Mouse (Mus musculus) mesoderm, embryonic 11.5 days (tissue): ENCODE results near the gene Camk2n1.

Source experiments
- DNase-seq: peaks from one replicate; pipeline ENCODE4 v3.0.0-alpha.2; 2012; ENCODE audit warnings: low read depth, low spot score

Camk2n1 gene

DNA sequence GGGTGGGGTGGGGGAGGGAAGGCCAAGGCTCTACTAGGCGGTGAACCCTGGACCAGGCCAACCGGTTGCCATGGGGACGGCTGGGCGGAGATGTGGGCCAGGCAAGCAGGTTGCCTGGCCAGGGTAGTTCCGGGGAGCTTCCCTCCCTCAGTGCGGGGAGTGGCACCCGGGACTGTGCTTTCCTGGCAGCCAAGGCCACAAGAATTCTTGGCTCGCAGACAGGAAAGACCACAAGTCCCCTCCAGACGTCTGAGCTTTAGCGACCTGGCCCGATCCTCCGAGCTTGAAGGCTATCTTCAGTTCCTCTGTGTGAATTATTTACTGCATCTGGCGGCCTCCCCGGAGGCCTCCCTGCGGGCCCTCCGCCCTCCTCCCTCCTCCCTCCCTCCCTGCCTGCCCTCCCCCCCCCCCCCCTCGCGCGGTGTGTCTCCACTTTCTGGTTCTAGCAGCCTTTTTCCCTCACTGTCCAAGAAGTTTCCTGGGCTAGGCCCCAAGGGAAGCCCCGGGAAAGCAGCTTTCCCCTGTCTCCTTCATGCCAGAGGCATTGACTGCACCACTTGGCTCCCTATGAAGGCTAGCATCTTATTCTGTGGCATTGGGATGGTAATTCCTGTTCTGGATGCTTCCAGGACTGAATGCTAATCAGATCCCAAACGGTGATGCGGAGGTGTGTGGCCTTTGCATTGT is 10.7 kb downstream of the Camk2n1 start:
- peak; percentile 84 for DNase-seq

- DNase-seq, result no peak
Measured at GRCm38 (mm10) chr4:138465446-138465845, 11.3 kb downstream of the Camk2n1 start.

DNA sequence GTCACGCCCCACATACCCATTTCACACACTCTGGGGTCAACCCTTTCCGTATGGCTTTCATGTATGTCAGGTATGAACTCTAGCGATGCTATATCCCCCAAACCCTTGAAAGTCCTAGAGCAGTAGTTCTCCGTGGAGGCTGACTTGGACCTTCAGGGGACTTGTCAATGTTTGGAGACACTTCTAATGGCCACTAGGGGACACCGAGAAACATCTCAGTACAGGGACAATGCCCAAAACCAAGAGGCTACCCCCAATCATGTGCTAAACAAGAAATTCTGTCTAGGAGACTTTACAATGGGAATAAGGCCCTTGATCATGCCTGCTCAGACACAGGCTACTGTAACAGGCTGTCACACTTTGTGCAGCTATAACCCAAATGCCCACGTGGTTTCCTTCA is 12.6 kb downstream of the Camk2n1 start:
- DNase-seq, result no peak

DNA sequence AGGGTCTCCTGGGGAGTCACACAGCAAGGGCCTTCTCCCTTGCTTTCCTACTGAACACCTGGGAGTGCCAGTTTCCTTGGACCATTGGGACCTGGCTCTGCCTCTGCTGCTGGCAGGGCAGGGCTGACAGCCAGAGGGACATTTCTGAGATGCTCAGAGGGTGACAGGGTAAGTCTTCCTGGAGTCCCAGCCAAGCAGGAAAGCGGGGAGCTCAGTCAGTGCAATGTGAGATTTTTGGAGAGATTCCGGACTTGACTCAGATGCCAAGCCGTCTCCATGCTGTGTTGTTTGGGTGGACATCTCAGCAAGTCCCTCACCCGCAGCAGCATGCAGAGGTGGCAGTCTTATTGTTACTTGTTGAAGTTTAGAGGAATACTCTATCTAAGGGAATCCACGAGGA is 13.3 kb downstream of the Camk2n1 start:
- DNase-seq, result no peak

GRCm38 (mm10) chr4:138469080-138469479 is 15.0 kb downstream of the Camk2n1 start:
- DNase-seq, result no peak

- no peak for DNase-seq
Measured at GRCm38 (mm10) chr4:138471241-138471640, 17.1 kb downstream of the Camk2n1 start.

DNA sequence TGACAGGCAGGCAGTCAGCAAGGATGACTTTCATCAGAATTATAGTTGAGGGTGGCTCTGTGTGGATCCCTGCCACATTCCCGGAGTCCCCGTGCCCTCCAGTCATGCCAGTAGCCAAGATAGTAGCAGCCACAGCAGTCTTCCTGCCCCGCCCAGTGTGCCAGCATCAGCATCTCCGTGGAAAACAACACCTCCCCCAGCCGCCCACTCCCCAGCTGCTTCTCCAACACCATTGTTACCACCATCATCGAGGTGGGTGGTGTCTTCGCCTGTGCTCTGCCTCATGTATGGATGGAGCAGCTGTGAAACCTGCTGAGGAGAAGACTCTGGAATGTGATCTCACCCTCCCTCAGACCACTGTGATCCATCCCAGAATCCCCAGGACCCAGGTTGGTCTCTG is 25.5 kb downstream of the Camk2n1 start:
- no peak for DNase-seq

DNA sequence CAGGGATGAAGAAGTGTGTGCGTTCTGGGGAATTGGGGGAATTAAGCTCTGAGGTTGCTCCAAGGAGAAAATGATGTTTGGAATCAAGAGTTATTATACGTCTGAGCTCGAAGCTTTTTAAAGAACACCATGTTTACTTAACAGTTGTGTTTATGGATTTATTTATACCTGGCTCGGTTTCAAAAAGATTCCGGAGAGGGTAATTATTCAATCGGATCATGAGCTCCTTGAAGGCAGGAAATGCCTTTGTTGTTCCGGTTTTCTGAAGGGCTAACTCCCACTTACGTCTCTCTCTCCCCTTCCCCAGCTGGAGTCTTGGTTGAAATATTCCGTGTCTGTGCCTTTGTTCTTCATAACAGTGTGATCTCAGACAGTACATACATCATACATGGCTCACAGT is 26.8 kb downstream of the Camk2n1 start:
- DNase-seq, result no peak

- no peak for DNase-seq
Measured at GRCm38 (mm10) chr4:138482721-138483120, 28.6 kb downstream of the Camk2n1 start.

GRCm38 (mm10) chr4:138488241-138488640 is 34.1 kb downstream of the Camk2n1 start:
- no peak for DNase-seq

- DNase-seq, result no peak
Measured at GRCm38 (mm10) chr4:138491088-138491487, 37.0 kb downstream of the Camk2n1 start.

DNA sequence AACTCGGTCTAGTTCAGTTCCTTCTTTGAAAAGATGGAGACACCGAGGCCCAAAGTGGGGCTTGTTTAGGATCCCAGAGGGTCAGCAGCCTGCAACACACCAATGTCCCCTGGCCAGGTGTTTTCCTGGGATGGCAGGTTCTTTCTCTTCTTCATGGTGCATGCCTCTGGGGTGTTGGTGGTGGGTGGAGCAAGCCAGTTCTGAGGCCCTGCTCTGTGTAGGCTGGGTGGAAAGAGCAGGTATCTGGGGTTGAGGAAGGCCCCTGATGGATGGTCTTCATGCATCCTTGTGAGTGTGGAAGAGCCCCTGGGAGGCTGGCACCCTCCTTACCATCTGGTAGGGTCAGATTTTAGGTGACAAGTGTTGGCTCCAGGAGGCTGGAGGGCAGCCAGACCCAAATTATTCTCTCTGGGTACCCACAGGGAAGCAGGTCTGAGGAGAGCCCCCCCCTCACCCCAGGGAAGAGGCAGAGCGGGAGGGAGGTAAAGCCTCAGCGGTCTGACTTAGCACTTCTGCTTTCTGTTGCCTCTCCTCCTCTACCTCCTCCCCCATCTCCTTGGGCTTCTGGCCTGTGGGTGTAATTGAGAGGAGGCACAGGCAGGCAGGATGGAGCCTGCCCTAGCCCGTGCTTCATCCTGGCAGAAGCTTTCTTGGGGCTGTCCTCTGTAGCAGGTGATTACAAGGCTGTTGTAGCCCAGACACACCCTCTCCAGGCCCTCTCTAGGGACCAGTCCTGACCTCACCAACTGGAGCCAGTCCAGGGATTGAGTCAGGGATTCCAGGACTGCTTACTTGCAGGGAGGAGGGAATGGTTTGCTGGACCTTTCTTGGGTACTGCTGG is 39.3 kb downstream of the Camk2n1 start:
- no peak for DNase-seq

DNA sequence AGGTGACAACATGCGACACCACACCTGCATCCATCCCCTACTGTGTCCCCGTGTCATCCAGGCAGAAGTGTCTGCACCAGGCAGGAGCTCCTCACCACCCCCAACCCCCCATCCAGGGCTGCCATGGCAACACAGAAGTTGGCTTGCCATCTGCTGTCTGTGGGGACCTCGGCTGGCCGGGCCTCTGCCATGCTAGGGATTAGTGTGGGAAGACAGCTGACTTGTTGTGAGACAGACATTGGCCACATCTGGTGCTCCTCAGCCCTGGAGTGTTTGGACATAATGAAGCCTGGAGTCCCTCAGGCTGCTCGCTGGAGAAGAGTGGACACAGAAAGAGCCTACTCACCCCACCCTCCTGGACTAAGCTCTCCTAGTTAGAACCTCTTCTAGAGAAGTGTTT is 40.8 kb downstream of the Camk2n1 start:
- DNase-seq, result peak; percentile 70

GRCm38 (mm10) chr4:138495775-138496174 is 41.7 kb downstream of the Camk2n1 start:
- DNase-seq, result no peak

DNA sequence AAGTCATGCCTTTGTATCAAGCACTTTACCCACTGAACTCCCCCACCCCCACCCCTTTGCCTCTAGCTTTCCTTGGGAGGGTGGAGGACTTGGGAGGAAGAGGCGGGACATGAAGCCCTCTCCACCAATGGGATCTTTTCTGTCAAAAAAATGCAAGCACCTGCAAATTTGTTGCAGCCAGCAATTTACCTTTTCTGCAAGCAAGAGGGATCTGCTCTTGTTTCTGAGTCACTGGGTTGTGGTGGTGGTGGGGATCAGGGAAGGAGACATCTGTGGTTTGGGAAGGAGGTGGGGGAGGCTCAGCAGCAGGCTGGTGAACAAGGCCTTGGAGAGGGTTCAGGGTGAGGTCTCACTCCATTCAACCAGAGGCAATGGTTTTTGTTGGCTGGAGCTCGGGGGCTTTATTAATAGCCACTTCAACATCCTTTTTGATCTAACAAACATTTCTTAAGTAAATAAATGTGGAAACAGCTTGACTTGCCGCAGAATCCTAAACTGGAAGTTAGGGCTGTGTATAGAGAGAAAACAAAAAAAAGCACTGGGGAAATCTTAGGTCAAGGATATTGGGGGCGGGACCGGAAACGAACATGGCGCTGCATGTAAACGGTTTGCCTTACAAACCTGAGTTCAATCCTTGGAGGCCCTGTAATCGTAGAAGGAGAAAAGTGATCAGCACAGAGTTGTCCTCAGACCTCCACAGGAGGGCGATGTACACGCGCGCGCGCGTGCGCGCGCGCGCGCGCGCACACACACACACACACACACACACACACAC is 42.8 kb downstream of the Camk2n1 start:
- no peak for DNase-seq

GRCm38 (mm10) chr4:138499856-138500645 is 45.9 kb downstream of the Camk2n1 start:
- no peak for DNase-seq

GRCm38 (mm10) chr4:138501048-138501447 is 46.9 kb downstream of the Camk2n1 start:
- DNase-seq, result no peak

DNA sequence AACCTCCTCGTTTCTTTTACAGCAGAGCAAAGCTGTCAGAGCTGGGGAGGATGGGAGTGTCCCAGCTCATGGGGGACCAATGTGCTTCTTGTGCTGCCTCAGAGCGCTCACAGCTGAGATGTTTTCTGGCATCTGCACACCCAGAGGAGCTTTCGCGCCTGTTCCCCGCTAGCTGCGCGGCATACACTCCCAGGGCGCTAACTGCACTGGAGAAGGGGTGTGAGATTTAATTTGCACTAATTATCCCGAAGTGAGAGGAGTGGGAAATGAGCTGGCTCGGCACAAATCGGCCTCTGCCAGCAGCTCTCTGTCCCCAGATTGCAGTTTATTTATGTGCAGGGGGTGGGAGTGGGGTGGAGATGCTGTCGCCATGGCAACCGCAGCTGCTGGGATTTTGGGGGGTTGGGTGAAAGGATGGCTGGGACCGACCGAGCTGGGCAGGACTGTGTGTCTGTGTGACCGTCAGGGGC is 50.6 kb downstream of the Camk2n1 start:
- DNase-seq, result peak; percentile 64

GRCm38 (mm10) chr4:138505171-138505870 is 51.2 kb downstream of the Camk2n1 start:
- DNase-seq, result peak; percentile 57

DNA sequence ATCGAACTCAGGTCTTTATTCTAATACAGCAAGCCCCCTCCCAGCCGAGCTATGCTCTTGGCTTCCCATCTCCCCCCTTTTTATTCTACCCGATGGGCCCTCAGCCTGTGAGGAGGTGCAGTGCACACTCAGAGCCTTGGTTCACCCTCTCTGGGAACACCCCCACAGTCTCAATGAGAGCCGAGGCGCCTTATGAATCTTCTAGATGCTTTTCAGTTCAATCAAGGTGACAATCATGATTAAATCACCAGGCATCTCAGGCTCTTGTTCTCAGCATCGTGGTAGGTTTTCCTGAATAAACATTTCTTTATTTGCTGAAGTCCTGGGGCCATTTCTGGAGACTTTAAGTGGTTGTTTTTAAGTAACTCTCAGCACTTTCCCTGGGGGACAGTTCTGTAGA is 53.8 kb downstream of the Camk2n1 start:
- DNase-seq, result no peak
